Mouse (Mus musculus): ENCODE data around the gene Kdm2a. TPM values are rescaled to one million over a fixed set of nuclear protein-coding genes. Genes with fewer than 3 reads are reported as not detected.

Kdm2a gene
- 59.0 TPM for polyA plus RNA-seq (2017; shearing (Covaris generic))

DNA sequence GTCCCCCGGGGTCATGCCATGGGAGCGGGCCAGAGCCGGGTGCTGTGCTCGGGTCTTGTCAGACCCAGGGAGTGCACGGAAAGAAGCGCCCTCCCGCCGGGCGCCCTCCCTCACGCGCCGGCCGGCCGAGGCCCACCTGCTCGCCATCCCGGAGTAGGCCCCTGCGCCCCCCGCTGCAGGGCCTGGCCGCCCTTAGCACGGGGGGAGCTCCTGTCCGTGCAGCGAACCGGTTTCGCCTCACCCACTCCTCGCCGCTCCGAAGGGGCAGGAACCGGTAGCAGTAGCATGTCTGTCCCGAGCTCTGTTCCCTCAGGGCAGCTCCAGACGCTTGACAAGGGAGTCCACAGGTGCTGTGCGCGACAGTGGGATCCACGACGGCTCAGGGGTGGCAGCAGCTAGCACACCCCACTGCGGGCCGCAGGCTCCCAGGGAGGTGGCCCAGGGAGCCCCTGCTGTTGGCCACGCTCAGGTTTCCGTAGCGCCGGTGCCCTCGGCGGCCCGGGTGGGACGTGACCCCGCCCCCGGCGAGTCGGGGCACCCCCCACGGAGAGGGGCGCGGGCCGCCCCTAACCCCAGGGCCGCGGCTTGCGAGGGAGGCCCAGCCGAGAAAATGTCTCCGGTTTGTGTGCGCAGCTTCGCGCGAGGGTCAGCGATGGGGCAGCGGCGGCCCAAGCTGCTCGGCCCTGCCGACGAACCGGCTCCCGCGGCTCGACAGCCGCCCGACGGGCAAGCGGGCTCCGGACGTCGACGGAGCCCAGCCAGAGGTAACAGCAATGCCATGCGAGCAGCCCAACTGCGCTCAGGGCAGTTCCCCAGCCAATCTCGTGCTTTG is at the start of gene Kdm2a:
TSS of gene Kdm2a (minus strand) at position 488 of the 832 bp plus-strand sequence.

DNA sequence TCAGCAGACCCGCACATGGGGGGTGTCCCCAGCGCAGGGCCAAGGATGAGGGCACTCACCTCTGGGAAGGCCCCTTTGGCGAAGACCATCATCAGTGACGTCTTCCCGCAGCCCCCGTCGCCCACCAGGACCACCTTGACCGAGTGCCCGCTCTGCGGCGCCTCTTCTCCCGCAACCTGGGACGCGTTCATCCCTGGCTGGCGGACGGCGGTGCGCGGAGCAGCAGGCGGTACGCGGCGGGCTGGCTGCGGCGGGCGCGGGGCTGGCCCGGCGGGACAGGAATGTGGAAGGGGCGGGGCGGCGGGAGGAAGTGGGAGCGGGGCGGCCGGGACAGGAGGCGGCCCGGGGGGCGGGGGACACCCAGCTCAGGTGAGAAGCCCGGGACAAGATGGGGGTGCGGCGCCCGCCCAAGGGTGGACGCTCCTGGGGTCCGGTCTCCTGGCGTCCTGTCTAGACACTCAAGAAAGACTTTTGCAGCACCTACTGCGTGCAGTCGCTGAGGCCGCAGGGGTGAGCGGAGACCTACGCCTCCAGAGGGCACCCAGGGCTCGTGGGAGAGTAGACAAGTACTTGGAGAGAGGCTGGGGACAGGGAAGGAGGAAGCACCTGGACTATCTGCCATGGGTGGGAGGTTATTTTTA is 41.2 kb upstream of the Kdm2a start, which contains the start of gene Rhod:
TSS of gene Rhod (minus strand) at position 272 of the 641 bp plus-strand sequence.

DNA sequence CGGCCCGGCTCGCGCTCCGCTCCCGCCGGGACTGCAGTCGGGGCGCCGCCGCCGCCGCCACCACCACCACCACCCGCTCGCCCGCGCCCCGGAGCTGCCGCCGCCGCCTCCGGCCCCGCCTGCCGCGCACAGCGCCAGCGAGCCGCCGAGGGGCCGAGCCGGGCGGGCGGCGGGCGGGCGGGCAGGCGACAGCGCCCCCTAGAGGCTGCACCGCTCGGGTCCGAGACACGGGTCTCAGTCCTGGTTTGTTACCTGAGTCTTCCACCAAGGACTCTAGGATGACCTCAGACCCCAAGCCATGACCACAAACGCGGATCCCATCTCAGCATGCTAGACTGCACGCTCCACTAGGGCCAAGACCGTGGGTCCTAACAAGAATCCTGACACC is 91.9 kb downstream of the Kdm2a start, which contains the start of gene Grk2:
TSS of gene Grk2 (minus strand) at position 33 of the 388 bp plus-strand sequence.

GRCm38 (mm10) chr19:4282898-4283553 is 115.1 kb downstream of the Kdm2a start, which contains the start of gene Ankrd13d:
Ankrd13d (minus strand) TSS chr19:4283137.

GRCm38 (mm10) chr19:4268566-4269361 is 129.3 kb downstream of the Kdm2a start, which contains the start of gene Ssh3:
Ssh3 (minus strand) TSS chr19:4269180.

Other genes with a start within 250 kb of the Kdm2a start
- gene Coro1b, start 249.7 kb downstream of the Kdm2a start, polyA plus RNA-seq (2017; shearing (Covaris generic)): 214 TPM
- gene Ptprcap, start 244.7 kb downstream of the Kdm2a start, polyA plus RNA-seq (2017; shearing (Covaris generic)): 375 TPM
- 57.9 TPM for gene Rps6kb2, start 234.9 kb downstream of the Kdm2a start, polyA plus RNA-seq (2017; shearing (Covaris generic))
- 13.1 TPM for gene Carns1, start 222.8 kb downstream of the Kdm2a start, polyA plus RNA-seq (2017; shearing (Covaris generic))
- 416 TPM for gene Tbc1d10c, start 207.0 kb downstream of the Kdm2a start, polyA plus RNA-seq (2017; shearing (Covaris generic))
- gene Ppp1ca, start 206.2 kb downstream of the Kdm2a start, polyA plus RNA-seq (2017; shearing (Covaris generic)): 774 TPM
- 28.5 TPM for gene Rad9a, start 196.6 kb downstream of the Kdm2a start, polyA plus RNA-seq (2017; shearing (Covaris generic))
- 40.7 TPM for gene Clcf1, start 184.0 kb downstream of the Kdm2a start, polyA plus RNA-seq (2017; shearing (Covaris generic))
- gene AC109138.7, start 183.9 kb downstream of the Kdm2a start, polyA plus RNA-seq (2017; shearing (Covaris generic)): not detected
- gene Pold4, start 166.4 kb downstream of the Kdm2a start, polyA plus RNA-seq (2017; shearing (Covaris generic)): 59.6 TPM
- 0.32 TPM for gene Ssh3, start 129.1 kb downstream of the Kdm2a start, polyA plus RNA-seq (2017; shearing (Covaris generic))
- 7.9 TPM for gene Ankrd13d, start 115.1 kb downstream of the Kdm2a start, polyA plus RNA-seq (2017; shearing (Covaris generic))
- gene Grk2, start 92.1 kb downstream of the Kdm2a start, polyA plus RNA-seq (2017; shearing (Covaris generic)): 205 TPM
- gene Rhod, start 41.1 kb upstream of the Kdm2a start, polyA plus RNA-seq (2017; shearing (Covaris generic)): 6.9 TPM
- 0.51 TPM for gene Syt12, start 79.2 kb upstream of the Kdm2a start, polyA plus RNA-seq (2017; shearing (Covaris generic))
- gene 2010003K11Rik, start 100.3 kb upstream of the Kdm2a start, polyA plus RNA-seq (2017; shearing (Covaris generic)): not detected
- 3.2 TPM for gene Pcx, start 112.2 kb upstream of the Kdm2a start, polyA plus RNA-seq (2017; shearing (Covaris generic))
- gene Lrfn4, start 217.4 kb upstream of the Kdm2a start, polyA plus RNA-seq (2017; shearing (Covaris generic)): 0.69 TPM
- 78.0 TPM for gene Rce1, start 227.4 kb upstream of the Kdm2a start, polyA plus RNA-seq (2017; shearing (Covaris generic))